Mouse (Mus musculus): ENCODE measurements around the gene Pdzd4. TPM values are rescaled to one million over a fixed set of nuclear protein-coding genes. Genes with fewer than 3 reads are reported as not detected.

Pdzd4 gene
- total RNA-seq (2021): 100 to 1,000 TPM in 1 of 2 experiments, 10 to 100 TPM in 1; 98.3 to 101 TPM

DNA sequence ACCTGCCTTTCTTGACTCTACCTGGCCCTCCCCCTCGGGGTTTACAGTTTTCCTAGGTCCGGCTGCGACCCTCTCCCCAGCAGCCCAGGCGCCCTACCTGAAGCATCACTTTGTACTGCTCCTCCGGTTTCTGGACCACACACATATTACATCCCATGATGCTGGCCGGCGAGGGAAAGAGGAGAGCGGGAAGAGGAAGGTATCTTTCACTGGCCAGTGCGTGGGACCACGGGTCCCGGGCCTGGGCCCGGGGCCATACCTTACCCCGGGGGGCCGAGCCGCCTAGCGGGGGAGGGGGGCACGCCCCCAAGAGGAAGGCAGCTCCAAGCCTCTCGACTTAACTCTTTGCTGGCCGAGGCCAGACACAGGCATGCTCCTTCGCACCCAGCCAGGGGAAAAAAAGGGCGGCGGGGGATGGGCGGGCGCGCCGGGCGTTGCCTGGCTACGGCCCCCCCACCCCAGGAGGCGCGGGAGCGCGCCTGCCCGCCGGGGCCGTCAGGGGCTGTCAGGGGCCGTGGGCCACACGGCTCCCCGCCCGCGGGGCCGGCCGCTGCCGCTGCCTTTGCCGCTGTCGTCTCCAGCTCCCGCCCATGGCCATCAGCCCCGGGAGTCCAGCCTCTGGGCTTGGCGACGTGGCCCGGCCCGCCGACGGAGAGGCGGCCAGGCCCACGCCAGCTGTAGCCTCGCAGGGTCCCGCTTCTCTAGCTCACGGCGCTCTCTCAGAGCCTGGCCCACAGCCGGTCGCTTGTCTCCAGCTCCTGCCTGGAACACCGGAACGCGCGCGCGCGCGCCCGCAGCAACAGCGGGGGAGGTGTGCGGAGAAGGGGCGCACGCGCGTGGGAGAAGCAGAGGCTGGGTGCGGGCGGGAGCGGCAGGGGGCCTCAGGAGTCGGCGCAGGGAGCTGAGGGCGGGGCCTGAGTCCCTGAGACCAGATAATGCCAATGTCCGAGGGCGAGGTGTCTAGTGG lies at the start of gene Pdzd4:
Gene Pdzd4 (minus strand): TSS at position 785 of the 967 bp plus-strand sequence.
- DNase-seq: peak; percentile 56 to 67

DNA sequence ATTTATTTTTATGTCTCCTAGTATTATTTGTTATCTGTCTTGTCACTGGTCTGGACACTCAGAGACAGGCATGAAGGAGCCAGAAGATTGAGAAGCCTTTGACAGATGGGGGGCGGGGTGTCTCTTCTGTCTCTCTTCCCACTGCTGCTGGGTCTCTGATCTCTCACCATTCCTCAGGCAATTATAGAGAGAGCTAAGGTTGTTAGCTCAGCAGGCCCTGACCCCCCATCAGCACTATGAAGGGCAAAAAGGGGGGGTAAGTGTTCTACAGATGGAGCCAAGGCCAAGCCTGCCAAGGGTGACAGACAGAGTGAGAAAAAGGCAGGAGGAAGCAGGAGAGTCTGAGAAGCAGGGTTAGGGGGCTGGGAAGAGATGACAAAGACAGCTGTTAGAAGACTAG lies 47.2 kb upstream of the Pdzd4 start:
- no peak for DNase-seq

DNA sequence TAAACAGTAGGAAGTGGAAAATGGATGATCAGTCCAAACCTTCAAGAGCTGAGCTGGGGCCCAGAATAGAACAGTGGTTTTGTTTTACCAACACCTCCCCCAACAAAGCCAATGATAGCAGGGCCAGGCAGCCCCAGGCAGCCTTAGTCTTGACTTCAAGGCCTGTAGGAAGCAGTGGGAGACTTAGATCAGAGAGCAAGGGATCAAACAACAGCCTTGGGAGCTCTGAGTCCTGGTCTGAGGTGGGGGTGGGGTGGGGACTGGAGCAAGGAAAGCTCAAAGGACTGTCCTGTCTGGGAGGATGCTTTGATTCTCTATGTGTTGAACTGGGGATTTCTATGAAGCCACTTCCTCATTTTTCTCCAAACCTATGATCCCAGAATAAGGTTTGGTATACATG lies 46.7 kb upstream of the Pdzd4 start:
- DNase-seq: no peak

DNA sequence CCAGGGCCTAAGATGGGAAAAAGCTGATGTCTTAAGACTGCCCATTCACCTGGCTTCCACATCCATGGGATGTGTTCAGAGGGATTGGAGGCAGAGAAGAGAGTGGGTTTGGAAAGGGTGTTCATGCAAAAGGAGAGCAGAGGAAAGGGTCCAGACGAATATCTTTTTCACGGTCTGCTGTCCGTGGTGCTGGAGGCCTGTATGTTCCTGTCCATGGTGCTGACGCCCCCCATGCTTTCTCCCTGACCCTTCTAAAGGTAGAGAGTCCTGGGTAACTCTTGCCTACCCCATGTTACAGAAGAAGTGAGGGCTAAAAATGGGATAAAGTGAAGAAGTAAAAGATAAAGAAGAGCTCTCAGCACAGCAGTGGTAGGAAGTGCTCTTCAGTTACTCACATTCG lies 44.6 kb upstream of the Pdzd4 start:
- DNase-seq: no peak

DNA sequence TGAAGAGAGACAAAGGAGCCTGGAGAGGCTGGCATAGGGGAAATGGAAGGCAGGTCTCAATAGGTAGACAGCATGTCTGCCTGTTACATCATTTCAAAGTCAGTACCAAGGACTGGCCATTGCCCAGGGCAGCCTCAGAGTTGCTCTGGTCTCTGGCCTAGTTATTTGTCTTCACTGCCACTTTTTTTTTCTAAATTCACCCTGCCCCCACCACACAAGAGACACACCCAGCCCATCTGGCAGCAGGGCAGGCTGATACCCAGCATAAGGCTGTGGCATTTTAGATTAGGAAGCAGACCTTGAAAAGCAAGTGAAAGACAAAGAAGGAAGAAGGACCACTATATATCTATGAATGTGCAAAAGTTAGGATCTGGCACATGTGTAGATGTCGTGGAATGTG lies 43.1 kb upstream of the Pdzd4 start:
- no peak for DNase-seq

DNA sequence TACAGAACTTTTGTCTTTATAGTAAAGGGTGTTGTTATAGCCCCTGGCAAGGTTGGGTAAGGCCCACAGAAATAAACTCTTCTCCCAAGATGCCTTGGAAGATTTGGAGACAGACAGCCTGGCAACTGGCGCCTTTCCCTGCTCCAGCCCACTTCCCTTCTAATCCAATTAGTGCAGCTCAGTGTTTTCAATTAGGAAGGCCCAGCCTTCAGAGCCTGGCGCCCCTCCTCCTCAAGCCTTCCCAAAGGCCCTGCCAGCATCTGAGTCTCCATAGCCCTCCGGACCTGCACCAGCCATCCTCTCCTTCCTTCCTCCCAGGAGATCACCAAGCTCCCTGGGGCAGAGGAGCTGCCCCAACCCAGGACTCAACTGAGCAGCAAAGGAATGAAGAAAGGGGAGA lies 42.5 kb upstream of the Pdzd4 start:
- DNase-seq: peak in 1 of 2 experiments; percentile 22

DNA sequence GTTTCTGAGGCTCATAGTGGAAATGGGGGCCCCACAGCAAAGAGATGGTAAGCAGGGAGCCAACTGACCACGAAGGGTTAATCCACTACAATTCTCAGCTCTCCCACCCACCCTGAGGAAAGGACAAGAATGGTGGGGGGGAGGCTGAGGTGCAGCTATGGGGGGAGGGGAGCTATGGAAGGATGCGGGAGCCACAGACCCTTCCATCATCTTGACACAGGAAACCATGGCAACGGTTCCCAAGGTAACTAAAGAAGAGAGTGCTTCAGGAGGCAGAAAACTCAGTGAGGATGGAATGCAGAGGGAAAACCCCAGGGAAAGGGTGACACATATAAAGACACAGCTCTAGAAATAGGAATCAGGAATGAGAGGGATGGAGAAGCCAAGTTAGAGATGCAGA lies 39.9 kb upstream of the Pdzd4 start:
- no peak for DNase-seq

DNA sequence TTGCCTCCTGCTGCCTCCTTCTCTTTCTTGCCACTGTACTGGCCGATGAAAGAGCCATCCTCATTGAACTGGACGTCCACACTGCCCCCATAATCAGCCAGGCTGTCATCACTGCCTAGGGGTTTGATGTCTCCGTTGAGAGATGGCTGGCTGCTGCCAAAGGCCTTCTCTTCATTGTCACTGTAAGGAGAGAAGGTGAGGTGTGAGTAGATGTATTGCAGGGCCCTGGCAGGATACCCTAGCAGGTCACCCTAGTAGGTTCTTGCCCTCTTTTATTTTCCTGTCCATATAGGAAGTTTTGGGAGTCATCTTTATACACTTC lies 30.3 kb upstream of the Pdzd4 start:
- no peak for DNase-seq

DNA sequence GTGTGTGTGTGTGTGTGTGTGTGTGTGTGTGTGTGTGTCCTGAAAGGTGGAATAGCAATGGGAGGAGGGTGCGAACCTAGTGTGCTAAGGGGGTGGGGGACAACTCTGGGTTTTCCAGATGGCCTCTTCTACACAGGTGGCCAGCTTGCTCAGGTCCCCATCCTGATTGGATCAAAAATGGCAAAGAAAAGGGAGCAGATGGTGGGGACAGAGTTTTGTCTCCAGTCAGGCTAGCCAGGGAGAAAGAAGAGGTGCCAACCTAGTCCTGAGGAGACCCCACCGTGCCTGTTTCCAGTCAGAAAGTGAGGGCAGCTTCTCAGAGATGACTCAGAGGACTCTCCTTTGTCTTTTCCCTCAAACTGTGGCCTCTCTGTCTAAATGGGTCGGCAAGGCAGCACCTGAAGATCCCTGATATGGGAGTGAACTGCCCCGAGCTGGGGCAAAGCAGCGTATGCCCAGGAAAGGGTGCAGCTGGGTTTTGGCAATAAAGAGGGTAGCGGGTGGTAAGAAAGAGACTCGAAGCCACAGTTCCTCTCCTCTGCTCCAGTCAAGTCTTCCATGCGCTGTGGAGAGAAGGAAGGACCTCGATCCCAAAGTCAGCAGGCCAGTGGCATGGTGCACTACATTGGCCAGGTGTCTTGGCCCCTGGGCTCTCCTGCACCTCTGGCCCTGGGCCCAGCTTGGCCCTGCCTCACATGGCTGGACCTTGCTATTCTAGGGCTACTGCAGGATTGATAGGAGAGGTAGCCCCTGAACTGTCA lies 29.7 kb upstream of the Pdzd4 start:
- no peak for DNase-seq

DNA sequence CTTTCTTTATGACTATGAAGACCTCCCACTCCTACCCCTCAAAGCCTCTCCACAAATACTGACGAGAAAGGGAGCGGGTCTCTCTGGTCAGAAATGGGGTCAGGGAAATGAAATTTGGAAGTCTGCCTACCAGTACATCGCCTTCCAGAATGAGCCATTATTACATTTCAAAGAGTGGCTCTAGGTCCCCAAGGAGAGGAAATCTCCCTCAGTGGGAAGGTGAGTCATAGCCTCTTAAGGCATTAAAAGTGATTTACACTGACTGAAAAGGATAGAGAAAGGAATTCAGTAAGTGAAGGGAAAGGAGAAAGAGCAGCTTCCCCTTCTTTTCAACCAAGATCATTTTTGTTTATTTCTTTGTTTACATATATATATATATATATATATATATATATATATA lies 11.9 kb upstream of the Pdzd4 start:
- DNase-seq: no peak

DNA sequence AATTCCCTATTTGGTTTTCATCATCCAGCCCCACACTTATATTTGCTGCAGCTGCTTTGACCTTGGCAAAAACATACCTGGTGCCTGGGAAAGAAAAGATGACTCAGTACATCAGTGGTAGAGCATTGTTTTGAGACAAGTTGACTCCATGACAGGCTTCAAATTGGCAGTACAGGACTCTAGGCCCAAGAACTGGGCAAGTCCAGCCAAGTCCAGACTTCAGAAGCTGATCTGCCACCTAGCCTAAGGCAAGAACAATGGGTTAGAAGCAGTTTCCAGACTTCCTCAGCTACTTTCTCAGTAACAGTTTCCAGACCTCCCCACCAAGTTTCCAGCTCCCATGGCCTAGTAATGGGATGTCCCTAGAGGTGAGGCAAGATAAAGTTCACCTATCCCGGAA lies 11.0 kb upstream of the Pdzd4 start:
- no peak for DNase-seq

DNA sequence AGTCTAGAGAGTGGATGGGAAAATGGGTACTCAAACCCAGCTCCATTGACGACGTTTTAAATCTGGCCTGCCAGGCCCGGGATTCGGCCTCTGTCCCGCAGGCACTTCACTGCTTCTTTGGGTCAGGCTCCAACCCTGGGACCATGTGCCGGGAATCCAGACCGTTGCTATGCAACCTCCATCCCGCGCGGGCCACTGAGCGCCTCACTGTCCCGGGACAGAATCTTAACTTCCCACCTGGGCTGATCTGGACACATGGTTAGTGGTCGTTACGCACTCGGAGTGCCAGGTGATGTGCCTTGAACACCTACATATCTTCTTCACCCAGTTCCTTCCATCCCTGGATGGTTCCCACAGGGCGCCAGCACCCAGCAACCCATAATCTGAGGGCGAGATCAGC lies 1.0 kb downstream of the Pdzd4 start:
- no peak for DNase-seq

DNA sequence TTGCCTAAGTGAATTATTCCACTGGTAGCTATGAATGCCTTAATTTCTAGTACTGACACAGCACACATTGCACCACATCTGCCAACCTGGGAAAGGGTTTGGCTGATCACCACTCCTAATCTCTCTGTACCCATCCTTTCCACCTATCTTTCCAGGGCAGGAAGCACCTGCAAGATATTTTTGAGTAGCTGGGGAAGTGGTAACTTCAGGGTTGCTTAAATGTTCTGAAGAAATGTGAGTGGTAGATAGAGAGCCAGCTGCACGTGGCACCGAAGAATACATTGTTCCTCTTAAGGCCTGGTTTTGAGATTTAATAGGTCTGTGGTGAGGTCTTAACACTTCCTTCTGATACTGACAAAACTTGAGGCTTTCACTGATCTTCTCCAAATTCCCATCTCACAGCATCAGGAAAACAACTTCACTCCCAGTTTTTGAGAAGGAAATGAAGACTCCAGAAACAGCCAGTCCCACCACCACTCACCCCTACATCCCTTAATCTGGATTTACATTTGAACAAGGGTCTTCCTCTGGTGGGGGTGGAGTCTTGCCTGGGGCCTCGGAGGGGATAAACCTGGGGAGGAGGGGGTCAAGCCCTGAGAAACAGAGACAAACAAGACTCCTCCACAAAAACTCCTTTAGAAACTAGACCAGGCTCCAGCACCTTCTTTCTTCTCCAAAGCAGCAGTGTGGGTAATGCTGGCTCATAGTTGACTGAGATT lies 8.0 kb downstream of the Pdzd4 start:
- DNase-seq: no peak

DNA sequence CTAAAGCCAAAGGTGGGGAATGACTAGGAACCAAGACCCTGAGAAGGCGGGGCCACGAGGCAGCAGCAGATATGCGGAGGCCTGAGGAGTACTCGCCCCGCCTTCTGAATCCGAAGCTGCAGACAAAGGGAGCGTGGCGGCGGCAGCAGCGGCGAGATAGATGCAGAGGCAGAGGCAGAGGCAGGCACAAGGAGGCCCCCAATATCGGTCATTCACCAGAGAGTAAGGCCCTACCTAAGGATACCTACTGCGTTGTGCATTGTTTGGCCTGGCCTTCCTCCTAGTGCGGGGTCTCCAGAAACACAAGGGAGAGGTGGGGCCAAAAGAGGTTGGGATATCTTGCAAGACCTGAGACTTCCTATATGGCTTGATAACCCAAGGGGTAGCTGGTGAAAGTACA lies 9.7 kb downstream of the Pdzd4 start:
- DNase-seq: no peak

DNA sequence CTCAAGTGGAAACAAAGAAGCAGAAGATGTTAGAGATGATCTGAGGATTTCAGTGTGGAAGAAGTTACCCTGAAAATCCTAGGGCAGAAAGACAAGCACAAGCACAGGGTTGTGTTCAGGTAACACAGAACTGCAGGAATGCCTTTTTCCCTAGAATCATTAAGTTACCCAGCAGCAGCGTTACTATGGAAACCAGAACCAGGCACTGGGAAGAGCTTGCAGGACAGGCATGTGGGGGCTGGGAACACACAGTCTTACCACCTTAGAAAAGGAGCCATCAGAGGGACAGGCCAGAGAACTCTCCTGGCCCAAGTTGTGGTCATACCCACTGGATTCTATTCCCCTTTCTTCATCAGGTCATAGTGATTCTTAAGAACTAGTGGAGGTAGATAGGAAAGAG lies 19.0 kb downstream of the Pdzd4 start:
- no peak for DNase-seq

DNA sequence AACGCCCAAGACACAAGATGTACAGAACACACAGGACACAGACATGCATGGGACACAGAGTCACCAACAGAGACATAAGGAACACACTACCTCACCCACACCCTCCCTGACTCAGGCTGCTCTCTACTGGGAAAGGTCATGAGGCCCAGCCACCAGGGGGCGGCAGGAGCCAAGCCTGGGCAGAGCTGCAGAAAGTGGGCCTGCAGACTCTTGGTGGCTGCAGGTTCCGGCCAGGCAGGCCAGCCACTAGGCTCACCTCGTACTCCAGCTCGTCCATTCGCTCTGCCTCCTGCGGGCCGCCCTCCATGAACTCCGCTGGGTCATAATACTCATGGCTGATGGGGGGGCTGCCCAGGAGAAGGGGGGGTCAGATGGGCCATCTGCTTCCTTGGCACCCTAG lies 26.3 kb downstream of the Pdzd4 start:
- no peak for DNase-seq

DNA sequence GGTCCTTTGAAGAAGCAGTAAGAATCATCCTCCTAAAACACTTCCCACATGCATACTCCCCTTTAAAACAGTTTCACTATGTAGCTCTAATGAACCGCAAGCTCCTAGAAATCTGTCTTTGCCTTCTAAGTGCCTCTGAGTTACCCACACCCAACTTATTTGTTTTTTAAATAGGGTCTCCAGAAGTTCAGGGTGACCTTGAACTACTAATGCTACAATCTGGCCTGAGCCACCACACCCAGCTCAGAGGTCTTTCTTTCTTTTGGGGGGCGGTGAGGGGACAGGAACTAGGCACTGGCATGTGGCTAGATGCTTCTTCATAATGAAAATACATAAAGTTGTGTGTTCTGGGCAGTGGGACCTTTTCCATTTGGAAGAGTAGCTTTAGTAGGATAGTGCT lies 27.3 kb downstream of the Pdzd4 start:
- DNase-seq: no peak

DNA sequence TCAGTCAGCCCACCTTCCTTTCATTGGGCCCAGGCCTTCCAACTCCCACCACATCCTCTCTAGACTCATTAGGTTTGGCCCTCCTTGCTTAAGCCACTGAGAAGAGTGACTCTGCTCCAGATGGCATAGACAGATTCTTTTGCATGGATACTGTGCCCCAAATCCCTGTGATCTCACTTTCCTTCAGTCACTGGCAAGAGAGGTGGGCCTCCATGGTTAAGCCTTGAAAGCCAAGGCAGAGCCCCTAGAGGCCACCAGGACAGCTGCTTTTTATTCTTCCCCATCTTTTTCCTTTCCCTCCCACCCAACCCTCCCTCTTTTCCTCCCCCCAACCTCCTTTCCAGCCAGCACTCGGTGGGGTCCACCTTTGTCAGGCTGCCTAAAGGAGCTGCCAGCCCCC lies 31.3 kb downstream of the Pdzd4 start:
- no peak for DNase-seq

DNA sequence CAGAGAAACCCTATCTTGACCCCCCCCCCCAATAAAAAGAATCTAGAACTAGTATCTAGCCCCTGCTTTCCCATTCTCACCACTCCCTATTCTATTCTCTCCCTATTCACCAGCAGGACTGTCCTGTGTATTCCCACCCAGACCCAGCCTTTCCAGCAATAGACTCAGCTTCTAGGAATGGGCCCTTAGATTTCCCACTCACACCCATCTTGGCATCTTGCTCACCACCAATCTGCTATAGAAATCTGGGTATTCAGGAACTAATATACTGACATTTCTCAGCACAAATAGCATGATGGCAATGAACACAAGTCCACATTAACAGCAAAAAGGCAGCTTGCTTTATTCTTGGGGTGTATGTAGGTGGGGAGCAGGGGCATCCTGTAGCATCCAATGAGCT lies 31.7 kb downstream of the Pdzd4 start:
- DNase-seq: no peak

DNA sequence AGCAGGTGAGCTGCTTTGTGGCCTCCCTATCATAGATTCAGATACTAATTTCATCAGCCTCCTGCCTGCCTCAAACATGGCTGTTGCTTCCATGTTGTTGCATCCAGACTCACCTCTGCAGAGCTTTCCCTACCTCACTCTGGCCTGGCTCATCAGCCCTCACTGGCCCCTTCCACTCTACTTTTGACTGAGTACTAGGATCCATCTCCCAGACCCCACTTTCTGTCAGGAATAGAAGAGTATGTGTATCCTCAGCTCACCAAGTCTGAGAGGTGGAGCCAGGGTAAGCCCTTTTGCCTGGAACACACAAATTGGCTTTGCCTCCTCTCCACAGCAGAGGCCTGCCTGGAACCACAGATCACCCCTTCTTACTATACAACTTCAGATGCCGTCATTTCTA lies 36.3 kb downstream of the Pdzd4 start:
- DNase-seq: no peak

DNA sequence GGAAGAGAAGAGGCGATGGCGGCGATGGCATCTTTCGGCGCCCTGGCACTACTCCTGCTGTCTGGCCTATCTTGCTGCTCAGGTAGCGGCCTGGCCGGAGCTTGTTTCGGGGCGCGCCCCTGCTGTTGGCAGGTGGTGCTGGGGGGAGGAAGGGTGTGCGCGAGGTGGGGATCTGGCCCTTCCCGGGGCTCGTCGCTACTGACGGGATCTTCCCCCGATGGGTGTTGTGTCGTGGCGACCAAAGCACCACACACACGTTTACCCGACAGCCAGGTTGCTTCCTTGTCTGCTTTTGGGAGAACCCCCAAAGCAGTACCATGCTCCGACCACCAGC lies 37.6 kb downstream of the Pdzd4 start:
- DNase-seq: no peak

DNA sequence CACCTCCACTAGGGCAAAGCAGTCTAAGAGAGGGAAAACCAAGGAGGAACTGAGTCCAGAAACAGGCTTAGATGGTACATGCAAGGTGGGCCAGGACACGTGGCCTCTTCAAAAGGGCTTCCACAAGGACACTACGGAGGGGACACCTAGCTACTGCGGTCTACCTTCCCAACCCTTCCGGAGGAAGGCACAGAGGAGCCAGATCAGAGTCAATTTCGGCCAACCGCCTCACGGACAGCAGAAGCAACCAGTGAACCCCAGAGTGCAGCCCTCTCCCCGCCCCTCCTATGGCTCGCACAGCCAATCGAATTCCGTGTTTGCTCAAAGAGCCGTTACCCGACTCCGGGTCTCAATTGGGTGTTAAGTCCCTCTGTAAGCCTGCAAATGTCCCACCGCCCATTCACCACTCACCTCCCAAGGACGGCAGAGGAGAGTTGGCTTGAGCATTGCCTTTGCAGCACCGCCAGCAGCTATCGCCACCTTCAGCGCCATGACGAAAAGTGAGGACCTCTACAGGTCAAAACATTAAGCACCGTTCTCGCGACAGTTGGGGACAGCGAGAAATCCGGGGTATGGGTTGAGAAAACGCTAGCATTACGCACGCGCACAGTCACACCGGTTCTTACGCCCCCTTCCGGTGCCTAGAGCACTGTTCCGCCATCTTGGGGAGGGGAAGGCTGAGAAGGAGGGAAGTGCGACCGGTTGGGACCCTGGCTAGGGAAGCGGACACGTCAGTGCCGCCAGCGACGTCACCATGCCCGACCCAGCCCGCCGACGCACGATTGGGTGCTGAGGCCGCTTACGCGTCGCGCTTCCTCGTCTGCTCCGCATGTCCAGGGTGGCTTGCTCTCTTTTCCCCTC lies 38.2 kb downstream of the Pdzd4 start, which contains the start of the genes Idh3g and Ssr4:
Gene Idh3g (minus strand): TSS at position 534 of the 861 bp plus-strand sequence.
Gene Ssr4 (plus strand): TSS at position 665 of the 861 bp plus-strand sequence.
- peak; percentile 91 to 93 for DNase-seq

Data from layer of hippocampus, postnatal 36 days (tissue).